Mouse (Mus musculus): Measurements from ENCODE around the gene Pi4kb. TPM values are rescaled to one million over a fixed set of nuclear protein-coding genes. Genes with fewer than 3 reads are reported as not detected.
A peak's percentile ranks its signal among the peaks of the same experiment; 100 is the strongest.
"Not testable (repeated sequence)": the region's sequence is repeated elsewhere in the genome, so short reads cannot be mapped to it uniquely, and the experiment has no call there.

Gene Pi4kb
- polyA plus RNA-seq, 1 experiment from 2014 or later: 20.5 TPM

GRCm38 (mm10) chr3:95005651-95006050 lies 31.1 kb downstream of the Pi4kb start:
- ATAC-seq (ENCODE audit: borderline replicate concordance, extremely low read depth, low FRiP score, low TSS enrichment): no peak
- Histone ChIP-seq H3K36me3 (peaks cover 91% of the 10 kb centered on the region), H3K4me2 (no peak overlapping the region), H3K9ac (no peak overlapping the region), H3K4me1 (no peaks in the 10 kb centered on the region), H3K4me3 (no peak overlapping the region), H3K9me3 (no peaks in the 10 kb centered on the region), H3K27me3 (no peaks in the 10 kb centered on the region), H3K27ac (no peak overlapping the region)
- 84% methylated on average over 3 of the region's 3 CpGs for WGBS

DNA sequence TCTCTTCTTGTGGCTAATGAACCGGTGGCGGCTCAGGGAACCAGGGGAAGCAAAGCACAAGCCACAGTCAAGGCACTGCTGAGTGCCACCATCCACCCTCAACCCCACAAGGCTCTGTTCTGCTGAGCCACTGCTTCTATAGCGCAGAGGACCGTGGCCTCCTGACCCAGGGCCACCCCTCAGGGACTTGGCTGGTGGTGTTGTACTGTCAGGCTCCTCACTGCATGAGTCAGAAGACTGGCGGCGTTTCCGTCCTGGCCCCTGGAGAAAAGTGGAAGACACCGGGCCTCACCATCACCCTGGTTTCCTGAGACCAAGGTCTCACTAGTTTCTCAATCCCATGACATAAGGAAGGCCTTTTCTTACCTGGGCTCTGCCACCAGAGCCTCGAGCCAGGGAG lies 33.2 kb downstream of the Pi4kb start:
- 86% methylated on average over 9 of the region's 9 CpGs for WGBS
- Histone ChIP-seq H3K4me3 (no peak overlapping the region), H3K27ac (no peak overlapping the region), H3K36me3 (peaks cover 94% of the 10 kb centered on the region), H3K4me2 (no peak overlapping the region), H3K4me1 (no peaks in the 10 kb centered on the region), H3K9ac (no peak overlapping the region), H3K9me3 (no peaks in the 10 kb centered on the region), H3K27me3 (no peaks in the 10 kb centered on the region)
- no peak for ATAC-seq (ENCODE audit: borderline replicate concordance, extremely low read depth, low FRiP score, low TSS enrichment)

- H3K4me1 ChIP-seq: peaks cover 13% of the 10 kb centered on the region
- H3K36me3 ChIP-seq: peaks cover 71% of the 10 kb centered on the region
- no peak overlapping the region for H3K27ac ChIP-seq
- H3K27me3 ChIP-seq: no peaks in the 10 kb centered on the region
- H3K9ac ChIP-seq: no peak overlapping the region
- no peaks in the 10 kb centered on the region for H3K9me3 ChIP-seq
- WGBS: 78% methylated on average over 7 of the region's 7 CpGs
- no peak overlapping the region for H3K4me2 ChIP-seq
- no peak for ATAC-seq (ENCODE audit: borderline replicate concordance, extremely low read depth, low FRiP score, low TSS enrichment)
- H3K4me3 ChIP-seq: no peak overlapping the region
Observed at GRCm38 (mm10) chr3:95010396-95010795, 35.9 kb downstream of the Pi4kb start.

DNA sequence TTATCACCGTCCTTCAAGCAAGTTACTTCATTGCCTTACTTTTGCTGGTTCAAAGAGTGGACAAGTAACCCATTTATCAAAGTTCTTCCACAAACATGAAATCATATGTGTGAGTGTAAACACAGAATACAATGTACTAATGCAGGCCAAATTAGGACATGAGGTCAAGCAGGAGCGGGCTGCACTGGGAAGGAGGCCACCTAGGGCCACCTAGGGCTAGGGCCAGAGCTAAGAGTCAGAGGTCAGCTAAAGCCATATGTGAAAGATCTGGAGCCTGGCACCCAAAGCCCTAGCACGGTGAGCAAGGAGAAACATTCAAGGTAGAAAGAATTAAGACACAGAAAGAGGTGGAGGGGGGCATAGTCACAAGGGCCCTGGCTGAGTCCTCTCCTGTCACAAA lies 38.5 kb downstream of the Pi4kb start:
- Histone ChIP-seq H3K9me3 (no peaks in the 10 kb centered on the region), H3K27me3 (no peaks in the 10 kb centered on the region), H3K27ac (no peak overlapping the region), H3K4me2 (peak overlapping the region; percentile 84; the same call in 1 of the 2 replicates), H3K9ac (no peak overlapping the region), H3K36me3 (peaks cover 46% of the 10 kb centered on the region), H3K4me1 (peaks cover 20% of the 10 kb centered on the region), H3K4me3 (no peak overlapping the region)
- 74% methylated on average over 3 of the region's 3 CpGs for WGBS
- ATAC-seq (ENCODE audit: borderline replicate concordance, extremely low read depth, low FRiP score, low TSS enrichment): no peak

- Histone ChIP-seq H3K9me3 (no peaks in the 10 kb centered on the region), H3K4me3 (peak overlapping the region; percentile 89), H3K27me3 (no peaks in the 10 kb centered on the region), H3K4me1 (peaks cover 20% of the 10 kb centered on the region), H3K4me2 (peak overlapping the region; percentile 84), H3K27ac (peak overlapping the region; percentile 98; the same call in 1 of the 2 replicates), H3K36me3 (peaks cover 37% of the 10 kb centered on the region), H3K9ac (peak overlapping the region; percentile 68)
- no peak for ATAC-seq (ENCODE audit: borderline replicate concordance, extremely low read depth, low FRiP score, low TSS enrichment)
- 17% methylated on average over 13 of the region's 13 CpGs for WGBS
Observed at GRCm38 (mm10) chr3:95013699-95014427, 39.3 kb downstream of the Pi4kb start.

DNA sequence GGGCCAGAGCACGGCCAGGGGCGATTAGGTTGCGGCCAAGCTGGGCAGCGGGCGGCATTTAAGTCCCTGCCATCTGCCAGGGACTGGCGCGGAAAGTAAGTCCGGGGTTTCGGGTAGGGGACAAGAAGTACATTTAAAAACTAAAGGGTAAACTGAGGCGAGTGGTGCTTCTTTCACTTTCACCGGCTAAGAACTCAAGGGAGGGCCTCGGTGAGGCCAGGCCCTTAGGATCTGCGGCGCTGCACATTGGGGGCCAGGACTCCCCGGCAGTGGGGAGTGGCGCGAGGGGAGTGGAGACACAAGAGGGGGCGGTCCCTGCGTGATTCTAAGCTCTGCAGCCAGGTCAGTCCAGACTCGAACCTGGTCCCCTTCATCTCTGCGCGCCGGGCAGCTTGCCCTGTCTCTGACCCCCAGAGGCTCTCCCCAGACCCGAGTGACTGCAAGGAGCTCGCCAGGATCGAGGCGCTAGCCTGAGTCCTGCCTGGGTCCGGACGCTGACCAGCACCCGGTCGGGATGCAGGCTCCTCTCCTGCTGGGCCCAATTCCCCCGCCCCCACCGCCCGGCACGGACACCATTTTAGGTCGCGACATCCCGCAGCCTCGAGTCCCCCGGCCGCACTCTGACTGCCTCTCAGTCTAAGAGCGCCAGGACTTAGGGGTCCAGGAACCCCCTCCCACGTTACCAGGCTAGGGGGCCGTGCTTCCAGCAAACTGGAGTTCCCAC lies 40.1 kb downstream of the Pi4kb start:
- H3K27me3 ChIP-seq: no peaks in the 10 kb centered on the region
- peak overlapping the region; percentile 84 for H3K4me2 ChIP-seq
- under 1% methylated on average over 43 of the region's 44 CpGs for WGBS
- H3K9me3 ChIP-seq: no peaks in the 10 kb centered on the region
- H3K27ac ChIP-seq: peak overlapping the region; percentile 98
- peak; percentile 1; the same call in 1 of the 2 replicates for ATAC-seq (ENCODE audit: borderline replicate concordance, extremely low read depth, low FRiP score, low TSS enrichment)
- peaks cover 30% of the 10 kb centered on the region for H3K36me3 ChIP-seq
- H3K4me3 ChIP-seq: peak overlapping the region; percentile 89
- peaks cover 20% of the 10 kb centered on the region for H3K4me1 ChIP-seq
- peak overlapping the region; percentile 68 for H3K9ac ChIP-seq

- H3K4me2 ChIP-seq: peak within 1 kb of the TSS; percentile 84
- WGBS: under 1% methylated on average over 37 of the region's 37 CpGs
- peak within 1 kb of the TSS; percentile 89 for H3K4me3 ChIP-seq
Observed at GRCm38 (mm10) chr3:95015337-95015872, 40.9 kb downstream of the Pi4kb start, which contains the start of gene Zfp687. Gene Zfp687 (minus strand): TSS chr3:95015448.

GRCm38 (mm10) chr3:95015891-95016531 lies 41.5 kb downstream of the Pi4kb start:
- Histone ChIP-seq H3K36me3 (peaks cover 16% of the 10 kb centered on the region), H3K9me3 (no peaks in the 10 kb centered on the region), H3K4me2 (peak overlapping the region; percentile 77), H3K27me3 (no peaks in the 10 kb centered on the region), H3K4me1 (peaks cover 20% of the 10 kb centered on the region), H3K4me3 (peak overlapping the region; percentile 89), H3K9ac (peak overlapping the region; percentile 57), H3K27ac (peak overlapping the region; percentile 98)
- WGBS: under 1% methylated on average over 40 of the region's 40 CpGs
- peak; percentile 67 for ATAC-seq (ENCODE audit: borderline replicate concordance, extremely low read depth, low FRiP score, low TSS enrichment)

More at GRCm38 (mm10) chr3:95015337-95015872, 40.9 kb downstream of the Pi4kb start, which contains the start of gene Zfp687:
- Histone ChIP-seq H3K4me1 (peaks cover 20% of the 10 kb centered on the region), H3K36me3 (peaks cover 22% of the 10 kb centered on the region), H3K9me3 (no peaks in the 10 kb centered on the region), H3K27me3 (no peaks in the 10 kb centered on the region), H3K27ac (peak within 1 kb of the TSS; percentile 98), H3K9ac (peak within 1 kb of the TSS; percentile 68)
- ATAC-seq (ENCODE audit: borderline replicate concordance, extremely low read depth, low FRiP score, low TSS enrichment): peak; percentile 99

DNA sequence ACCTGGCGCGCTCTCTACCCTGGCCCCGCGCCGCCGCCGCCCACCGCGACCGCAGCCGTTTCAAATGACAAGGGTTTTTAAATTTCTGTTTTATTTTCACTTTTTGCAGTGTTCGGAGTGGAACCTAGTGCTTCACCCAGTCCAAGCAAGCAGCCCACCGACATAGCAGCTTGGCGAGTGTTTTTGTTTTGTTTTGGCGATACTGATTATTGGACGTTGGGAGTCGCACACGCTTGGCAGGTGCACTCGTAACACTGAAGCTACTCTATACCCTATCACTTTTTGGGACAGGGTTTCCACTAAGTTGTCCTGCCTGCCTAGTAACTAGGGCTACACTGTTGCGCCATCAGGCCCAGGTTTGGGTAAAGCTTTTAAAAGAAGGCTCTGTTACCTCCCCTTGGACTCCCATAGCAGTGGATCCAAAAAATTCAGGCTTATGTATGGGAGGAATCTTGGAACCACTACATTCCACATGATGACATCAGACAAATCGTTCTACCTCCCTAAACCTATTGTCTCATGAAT lies 42.1 kb downstream of the Pi4kb start:
- H3K9me3 ChIP-seq: no peaks in the 10 kb centered on the region
- no peak for ATAC-seq (ENCODE audit: borderline replicate concordance, extremely low read depth, low FRiP score, low TSS enrichment)
- H3K27me3 ChIP-seq: no peaks in the 10 kb centered on the region
- H3K27ac ChIP-seq: peak overlapping the region; percentile 98
- H3K4me3 ChIP-seq: peak overlapping the region; percentile 89
- H3K4me2 ChIP-seq: peak overlapping the region; percentile 77
- peak overlapping the region; percentile 57 for H3K9ac ChIP-seq
- peaks cover 10% of the 10 kb centered on the region for H3K36me3 ChIP-seq
- WGBS: 3% methylated on average over 21 of the region's 21 CpGs
- H3K4me1 ChIP-seq: peaks cover 20% of the 10 kb centered on the region

- ATAC-seq (ENCODE audit: borderline replicate concordance, extremely low read depth, low FRiP score, low TSS enrichment): no peak
- Histone ChIP-seq H3K9ac (no peak overlapping the region), H3K27ac (no peak overlapping the region), H3K4me1 (peaks cover 11% of the 10 kb centered on the region), H3K9me3 (no peaks in the 10 kb centered on the region), H3K4me3 (no peak overlapping the region), H3K36me3 (no peaks in the 10 kb centered on the region), H3K27me3 (no peaks in the 10 kb centered on the region), H3K4me2 (no peak overlapping the region)
- 50% methylated on average over 2 of the region's 2 CpGs for WGBS
Observed at GRCm38 (mm10) chr3:95018741-95019140, 44.2 kb downstream of the Pi4kb start.

- not testable (repeated sequence) for H3K4me3 ChIP-seq; H3K4me2 ChIP-seq; H3K9me3 ChIP-seq; H3K27me3 ChIP-seq; H3K9ac ChIP-seq; ATAC-seq (ENCODE audit: borderline replicate concordance, extremely low read depth, low FRiP score, low TSS enrichment); H3K36me3 ChIP-seq; H3K27ac ChIP-seq
- WGBS: 90% methylated on average over 5 of the region's 5 CpGs
- peaks cover 22% of the 10 kb centered on the region for H3K4me1 ChIP-seq
Observed at GRCm38 (mm10) chr3:95020956-95021355, 46.4 kb downstream of the Pi4kb start.
